Mouse (Mus musculus): ENCODE results near the gene Eif3j1.

DNA sequence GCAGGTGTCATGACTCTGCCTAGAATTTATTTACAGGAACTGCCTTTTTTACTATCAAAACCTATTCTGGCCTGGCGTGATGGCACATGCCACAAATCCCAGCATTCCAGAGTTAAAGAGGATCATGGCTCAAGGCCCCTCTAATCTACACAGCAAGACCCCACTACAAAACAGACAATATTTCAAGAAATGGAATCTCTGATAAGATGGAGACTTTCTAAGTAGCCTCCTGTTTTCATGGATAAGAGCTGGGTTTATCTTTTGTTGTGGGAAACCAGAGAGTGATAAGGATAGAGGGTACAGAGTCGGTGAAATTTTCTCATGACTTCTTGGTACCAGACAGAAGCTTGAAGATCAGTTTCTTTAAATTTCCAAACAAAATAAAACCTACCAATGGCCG lies 7.7 kb downstream of the Eif3j1 start:
- TF ChIP-seq CTCF (IDR thresholded peaks at IDR 0.05; ENCODE audit: low read depth) (no peak), EP300 (IDR thresholded peaks at IDR 0.05; ENCODE audit: low read depth) (peak; percentile 72)
